Mouse (Mus musculus) frontal cortex, postnatal 10 days (tissue): Measurements from ENCODE around the gene Adsl.
A peak's percentile ranks its signal among the peaks of the same experiment; 100 is the strongest.
"Not testable (repeated sequence)": the region's sequence is repeated elsewhere in the genome, so short reads cannot be mapped to it uniquely, and the experiment has no call there.

Experiments used
- DNase-seq, 2 experiments: peaks; one replicate each; pipeline ENCODE4 v3.0.0; 2022; ENCODE audit warnings: low spot score in 2 of 2, mixed read lengths in 1 of 2

The Adsl gene

DNA sequence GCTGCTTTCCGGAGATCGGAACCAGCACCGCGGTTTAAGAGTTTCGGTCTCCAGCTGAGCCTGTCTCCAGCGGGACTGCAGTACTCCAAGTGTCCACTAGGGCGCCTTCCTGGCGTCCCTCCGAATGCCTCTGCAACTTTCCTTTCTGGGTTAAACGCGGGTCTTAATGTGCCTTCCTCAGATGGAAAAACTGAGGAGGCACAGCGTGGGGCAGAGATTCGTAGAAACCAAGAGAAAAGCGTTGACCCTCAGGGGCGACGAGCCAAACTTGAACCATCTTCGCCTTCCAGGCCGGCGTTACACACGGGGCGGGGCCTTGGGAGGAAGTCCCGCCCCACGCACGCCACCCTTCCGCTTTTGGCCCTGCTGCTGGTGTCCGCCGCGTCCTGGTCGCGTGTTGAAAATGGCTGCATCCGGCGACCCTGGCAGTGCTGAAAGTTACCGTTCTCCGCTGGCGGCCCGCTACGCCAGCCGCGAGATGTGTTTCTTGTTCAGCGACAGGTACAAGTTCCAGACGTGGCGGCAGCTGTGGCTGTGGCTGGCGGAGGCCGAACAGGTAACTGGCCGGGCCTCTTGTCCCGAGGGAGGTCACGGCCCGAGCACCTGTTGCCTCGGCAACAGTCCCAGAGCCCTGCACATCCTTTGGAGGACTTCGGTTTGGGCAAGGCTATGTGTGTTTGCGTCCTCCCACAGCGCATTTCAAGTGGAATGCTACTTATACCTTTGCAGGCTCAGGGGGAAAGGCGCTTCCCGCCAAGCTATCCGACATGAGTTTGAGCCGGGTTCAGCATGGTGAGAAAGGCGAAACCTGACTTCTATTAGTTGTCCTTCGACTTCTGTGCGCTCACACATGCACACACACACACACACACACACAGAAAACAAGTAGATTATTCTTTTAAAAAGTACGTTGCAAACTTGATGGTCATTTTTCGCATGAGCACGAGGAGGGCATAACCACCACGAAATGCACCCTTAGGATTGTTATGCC lies at the start of gene Adsl:
Gene Adsl, plus strand, starts transcription at position 346 of the 991 bp plus-strand sequence.
- DNase-seq: peak; percentile 72 to 79

DNA sequence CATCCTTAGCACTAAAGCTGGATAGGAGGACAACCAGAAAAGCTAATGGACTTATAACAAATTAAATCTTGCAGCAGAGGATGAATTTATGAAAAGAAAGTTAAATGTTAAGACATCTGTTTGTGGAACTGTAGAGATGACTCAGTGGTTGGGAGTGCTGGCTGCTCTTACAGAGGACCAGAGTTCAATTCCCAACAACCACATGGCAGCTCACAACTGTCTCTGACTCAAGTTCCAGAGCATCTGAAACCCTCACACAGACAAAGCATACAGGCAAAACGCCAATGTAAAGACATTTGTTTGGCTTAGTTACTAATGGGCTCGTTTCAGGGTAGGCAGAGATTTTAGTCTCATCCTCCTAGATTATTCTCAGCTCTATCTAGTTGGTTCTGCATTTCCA lies 48.5 kb upstream of the Adsl start:
- DNase-seq: no peak

DNA sequence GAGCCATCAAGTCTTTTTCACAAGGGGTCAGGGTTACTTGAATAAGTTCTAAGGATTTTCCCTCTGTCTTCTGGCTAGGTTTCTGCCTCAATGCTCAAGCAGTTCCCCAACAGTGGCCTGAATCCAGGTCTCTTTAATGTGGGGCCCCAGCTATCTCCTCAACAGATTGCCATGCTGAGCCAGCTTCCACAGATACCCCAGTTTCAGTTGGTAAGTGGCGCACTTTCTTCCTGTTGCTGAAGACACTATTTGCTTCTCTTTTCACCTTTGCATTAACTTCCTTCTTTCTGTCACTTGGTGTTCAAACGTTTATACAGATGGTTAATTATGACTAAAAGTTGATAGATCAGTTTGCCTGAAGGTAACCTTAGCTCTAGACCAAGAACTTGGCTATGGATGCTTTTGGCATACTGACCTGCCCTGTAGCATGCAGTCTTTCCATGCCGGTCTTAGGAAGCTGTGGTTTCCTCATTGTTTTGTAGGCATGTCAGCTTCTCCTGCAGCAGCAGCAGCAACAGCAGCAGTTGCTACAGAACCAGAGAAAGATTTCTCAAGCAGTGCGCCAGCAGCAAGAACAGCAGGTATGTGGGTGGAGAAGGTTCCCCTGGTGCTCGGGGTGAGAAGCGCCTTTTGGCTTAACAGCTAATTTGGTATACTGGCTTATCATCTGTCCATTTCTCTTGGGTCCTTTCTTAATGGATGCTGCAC lies 46.3 kb upstream of the Adsl start:
- DNase-seq: no peak

DNA sequence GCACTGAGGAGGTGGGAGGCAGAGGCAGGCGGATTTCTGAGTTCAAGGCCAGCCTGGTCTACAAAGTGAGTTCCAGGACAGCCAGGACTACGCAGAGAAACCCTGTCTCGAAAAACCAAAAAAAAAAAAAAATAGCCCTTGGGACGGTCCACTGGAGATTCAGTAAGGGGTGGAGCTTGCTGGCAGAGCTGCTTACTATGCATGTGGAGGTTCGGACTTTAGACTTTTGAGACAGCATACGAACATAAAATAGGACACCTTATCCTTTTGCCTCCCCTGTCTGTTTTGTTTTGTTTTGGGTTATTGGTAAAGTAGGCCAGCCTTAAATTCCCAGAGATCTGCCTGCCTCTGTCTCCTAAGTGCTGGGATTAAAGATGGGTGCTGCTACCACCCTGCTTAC lies 43.5 kb upstream of the Adsl start:
- not testable (repeated sequence) for DNase-seq

DNA sequence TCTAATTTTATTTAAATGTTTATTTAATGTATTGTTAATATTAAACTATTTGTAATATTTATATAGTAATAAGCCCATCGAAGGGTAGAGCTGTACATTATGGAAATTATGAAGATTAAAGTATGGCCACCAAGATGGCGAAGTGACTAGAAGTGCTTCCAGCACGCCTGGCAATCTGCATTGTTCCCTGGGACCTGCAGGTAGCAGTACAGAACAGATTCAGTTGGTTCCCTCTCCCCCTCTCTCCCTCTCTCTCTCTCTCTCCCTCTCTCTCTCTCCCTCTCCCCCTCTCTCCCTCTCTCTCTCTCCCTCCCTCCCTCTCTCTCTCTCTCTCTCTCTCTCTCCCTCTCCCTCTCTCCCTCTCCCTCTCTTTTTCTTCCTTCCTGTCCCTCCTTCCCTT lies 38.1 kb upstream of the Adsl start:
- no peak for DNase-seq

DNA sequence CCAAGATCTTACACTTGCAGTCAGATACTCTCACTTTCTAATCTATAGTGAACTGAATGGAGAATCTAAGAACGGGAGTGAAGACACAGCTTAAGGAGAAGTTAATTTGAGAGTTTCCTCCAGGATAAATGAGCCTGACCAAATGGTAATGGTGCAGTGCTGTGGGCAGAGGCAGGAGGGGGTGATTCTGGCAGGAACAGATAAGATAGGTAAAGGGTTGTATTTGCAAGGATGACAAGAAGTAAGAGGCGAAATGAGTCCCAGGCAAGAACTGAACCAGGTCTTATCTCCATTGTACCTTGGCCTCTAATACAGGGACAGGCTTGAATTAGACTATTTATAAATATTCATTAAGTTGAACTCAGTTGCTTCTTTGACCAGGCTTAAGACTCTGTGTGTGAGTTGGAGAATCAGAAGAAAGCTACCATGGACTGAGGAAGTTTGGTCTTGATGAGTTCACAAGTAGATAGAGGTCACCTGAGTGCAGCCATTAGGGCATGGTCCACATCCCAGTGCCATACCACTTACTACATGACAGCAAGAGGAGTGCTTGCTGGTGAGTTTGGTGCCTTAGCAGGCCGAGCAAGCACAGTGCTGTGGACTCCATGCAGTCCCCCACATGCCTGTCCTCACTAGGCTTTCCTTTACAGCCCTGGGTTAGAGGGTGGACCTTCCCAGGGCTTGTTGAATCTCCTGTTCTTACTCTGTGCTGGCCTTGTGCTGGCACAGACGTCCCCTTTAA lies 37.3 kb upstream of the Adsl start:
- DNase-seq: no peak

DNA sequence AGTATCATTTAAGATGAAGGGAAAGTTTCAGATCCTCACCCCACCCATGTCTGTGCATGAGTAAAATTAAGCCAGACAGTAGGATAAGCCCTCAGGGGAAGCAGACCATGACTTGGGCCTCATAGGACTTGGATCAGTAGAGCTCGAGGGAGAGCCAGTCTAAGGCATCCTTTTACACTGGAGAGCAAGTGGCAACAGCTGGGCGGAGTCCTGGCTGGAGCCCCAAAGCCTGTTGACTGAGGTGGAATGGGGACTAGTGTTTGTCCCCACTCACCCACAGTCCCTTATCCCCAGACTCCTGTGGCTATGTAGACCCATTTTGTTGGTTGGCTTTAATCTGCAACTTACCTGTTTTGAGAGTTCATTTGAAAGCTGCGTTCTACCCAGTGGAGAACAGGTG lies 36.1 kb upstream of the Adsl start:
- no peak for DNase-seq

DNA sequence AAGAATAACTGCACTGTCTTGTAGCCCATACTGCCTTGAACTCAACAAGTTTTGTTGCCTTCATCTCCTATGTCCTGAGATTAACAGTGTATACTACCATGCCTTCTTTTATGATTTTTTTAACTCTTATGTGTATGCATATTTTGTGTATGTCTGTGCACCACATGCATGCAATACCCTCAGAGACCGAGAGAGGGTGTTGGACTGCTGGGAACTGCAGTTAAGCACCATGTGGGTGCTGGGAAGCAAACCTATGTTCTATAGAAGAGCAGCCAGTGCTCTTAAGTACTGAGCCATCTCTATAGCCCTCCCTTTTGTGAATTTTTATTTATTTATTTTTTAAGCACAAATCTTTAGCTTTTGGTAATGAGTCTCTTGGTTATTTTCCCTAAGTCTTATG lies 34.5 kb upstream of the Adsl start:
- DNase-seq: no peak

DNA sequence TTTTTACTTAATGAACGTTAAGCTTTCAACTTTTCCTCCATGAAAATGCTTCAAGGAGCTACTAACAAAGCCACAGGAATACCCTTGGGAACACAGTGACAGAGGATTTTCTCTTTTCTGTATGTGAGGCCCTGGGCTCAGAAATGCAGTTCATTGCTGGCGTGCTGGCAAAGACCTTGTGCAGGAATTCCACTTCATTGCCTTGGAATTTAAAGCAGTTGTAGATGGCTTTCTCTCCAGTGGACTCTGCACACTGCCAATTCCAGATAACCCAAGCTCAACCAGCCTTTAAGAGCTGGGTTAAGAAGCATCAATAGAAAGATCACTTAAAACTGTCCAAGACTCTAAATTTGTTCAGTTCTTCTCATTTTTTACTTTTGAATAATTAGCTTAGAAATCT lies 32.4 kb upstream of the Adsl start:
- no peak for DNase-seq

DNA sequence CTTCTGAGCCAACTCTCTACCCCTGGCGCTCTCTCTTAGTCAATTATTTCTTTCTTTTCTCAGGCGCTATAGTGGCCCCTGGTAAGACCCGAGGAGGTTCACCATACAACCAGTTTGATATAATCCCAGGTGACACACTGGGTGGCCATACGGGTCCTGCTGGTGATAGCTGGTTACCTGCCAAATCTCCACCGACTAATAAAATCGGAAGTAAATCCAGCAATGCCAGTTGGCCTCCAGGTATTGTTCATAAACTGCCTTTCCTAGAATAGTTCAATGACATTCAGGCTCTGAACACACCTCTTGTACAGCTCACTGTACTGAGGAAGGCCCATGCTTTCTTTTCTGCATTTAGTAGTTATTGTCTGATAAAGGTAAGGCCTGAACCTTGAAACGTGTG lies 31.7 kb upstream of the Adsl start:
- no peak for DNase-seq

DNA sequence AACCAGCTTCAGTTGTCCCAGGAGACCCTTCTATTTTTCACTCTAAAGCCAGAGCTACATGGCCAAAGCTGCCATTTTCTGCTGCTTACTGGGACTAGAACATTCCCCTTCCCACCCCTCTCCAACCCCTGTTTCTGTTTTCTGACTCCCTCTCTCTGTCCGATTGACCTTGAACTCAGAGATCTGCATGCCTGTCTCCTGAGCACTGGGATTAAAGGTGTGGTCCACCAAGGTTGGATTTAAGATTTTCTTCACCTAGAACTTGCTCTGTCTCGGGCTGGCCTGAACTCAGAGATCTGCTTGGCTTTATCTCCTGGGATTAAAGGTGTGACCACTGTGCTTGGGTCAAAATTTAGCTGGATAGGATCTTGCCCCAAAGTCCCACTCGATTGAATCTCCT lies 27.9 kb upstream of the Adsl start:
- no peak for DNase-seq

DNA sequence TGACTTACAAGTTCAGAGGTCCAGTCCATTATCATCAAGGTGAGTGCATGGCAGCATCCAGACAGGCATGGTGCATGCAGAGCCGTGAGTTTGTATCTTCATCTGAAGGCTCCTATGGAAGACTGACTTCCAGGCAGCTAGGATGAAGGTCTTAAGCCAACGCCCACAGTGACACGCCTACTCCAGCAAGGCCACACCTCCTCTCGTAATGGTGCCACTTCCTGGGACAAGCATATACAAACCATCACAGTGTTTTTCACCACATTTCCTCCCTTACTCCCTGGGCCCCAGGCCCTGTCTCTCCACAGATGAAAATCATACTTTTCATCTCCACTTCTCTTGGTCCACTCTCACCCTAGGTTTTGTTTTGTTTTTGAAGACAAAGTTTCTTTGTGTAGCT lies 26.5 kb upstream of the Adsl start:
- no peak for DNase-seq

DNA sequence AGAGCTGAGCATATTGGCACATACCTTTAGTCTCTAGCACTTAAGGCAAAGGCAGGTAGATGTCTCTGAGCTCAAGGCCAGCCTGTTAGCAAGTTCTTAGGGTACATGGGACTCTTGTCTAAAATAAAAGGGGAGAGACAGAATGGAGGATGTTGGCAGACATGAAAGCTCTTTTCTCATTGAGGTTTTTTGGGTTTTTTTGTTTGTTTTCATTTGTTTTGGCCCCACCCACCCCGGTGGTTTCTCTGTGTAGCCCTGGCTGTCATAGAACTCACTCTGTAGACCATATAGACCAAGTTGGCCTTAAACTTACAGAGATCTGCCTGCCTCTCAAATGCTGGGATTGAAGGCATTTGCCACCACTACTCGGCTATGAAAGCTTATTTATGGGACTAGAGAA lies 24.1 kb upstream of the Adsl start:
- DNase-seq: no peak

DNA sequence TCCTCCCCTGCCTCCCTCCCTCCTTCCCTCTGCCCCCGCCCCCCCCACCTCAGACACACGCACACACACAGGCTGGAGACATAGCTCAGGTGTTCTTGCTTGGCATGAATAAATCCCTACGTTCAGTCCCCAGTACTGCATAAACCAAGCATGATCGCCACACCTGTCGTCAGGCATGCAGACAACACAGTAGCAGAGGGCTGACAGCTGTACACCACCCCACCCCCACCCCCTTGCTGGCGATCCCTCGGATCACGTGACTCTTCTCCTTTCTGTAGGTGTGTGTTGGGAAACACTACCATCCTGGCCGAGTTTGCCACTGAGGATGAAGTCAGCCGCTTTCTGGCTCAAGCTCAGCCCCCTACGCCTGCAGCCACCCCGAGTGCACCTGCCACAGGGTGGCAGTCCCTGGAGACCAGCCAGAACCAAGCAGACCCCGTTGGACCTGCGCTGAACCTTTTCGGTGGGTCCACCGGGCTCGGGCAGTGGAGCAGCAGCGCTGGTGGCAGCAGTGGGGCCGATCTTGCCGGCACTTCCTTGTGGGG lies 19.4 kb upstream of the Adsl start:
- DNase-seq: no peak

DNA sequence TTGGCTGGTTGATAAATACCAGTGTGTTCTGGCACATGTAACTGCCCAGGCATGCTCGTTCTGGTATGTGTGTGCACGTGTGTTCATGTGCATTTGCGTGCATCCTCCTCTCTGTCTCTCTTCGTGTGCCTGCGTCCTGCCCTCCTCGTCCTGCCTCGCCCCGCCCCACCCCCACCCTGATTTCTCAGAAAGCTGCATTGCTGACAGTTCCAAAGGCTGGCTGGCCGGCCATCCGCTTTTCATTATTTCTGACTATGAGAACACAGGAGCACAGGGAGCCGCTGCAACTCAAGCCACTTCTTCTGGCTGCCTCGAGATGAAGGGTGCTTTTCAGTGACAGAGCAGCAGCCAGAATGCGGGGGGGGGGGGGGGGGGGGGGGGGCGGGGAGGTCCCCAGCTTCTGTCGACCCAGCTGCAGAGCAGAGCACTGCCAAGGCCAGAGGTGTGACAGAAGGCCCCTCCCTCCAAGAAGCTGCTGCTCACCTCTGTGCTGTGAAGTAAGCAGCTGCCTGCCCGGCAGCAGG lies 18.2 kb upstream of the Adsl start:
- no peak for DNase-seq

DNA sequence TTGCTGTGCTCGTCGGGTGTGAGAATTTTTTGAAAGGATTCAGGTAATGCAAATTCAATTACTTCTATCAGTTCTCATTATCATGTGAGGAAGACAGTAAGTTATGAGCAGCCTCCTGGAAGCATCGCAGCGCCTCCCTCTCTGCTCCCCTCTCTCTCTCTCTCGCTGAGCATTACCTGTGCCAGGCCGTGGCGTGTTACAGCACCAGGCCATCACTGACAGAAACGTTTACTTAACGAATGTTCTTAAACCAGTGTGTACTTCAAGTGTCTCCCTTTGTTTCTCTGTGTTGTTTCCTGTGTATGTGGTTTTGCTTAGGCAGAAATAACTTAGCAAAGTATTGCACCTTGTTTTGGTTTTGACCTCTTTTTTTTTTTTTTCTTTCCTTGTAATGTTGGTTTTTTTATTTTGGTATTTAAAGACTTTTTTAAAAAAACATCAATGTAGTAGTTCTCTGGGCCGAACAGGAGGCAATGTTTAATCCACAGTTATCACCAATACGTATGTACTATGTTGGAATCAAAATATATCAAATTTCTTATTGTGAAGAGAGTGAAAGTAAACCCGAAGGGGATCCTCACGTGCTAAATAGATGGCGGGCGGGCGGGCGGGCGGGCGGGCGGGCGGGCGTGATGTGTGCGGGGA lies 17.5 kb upstream of the Adsl start:
- DNase-seq: not testable (repeated sequence)

DNA sequence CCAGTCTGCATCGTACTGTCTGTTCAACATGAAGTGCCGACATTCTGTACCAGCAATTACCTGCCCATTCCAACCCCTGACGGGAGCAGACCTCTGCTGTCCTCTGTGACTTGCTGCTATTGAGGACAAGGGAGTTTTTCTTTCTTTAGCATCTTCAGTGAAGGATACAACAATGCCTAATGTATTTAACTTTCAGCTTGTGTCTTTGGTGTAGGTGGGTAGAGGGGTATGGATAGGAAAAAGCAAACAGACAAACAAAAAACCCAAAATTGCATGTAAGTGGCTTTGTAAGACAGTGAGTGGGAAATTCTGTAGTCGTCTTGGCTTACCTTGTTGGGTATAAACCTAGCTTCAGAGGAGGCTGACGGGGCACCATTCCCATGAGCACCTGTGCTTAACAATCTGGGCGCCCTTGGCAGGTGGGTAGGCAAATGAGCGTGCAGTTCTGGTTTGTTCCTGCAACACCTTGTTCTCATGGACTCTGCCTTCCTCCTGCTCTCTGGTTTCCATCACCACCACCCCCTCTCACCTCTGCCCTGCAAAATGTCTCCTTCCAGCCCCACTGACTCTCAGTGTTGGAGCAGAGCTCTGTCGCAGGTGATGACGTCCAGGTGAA lies 16.8 kb upstream of the Adsl start:
- DNase-seq: no peak

DNA sequence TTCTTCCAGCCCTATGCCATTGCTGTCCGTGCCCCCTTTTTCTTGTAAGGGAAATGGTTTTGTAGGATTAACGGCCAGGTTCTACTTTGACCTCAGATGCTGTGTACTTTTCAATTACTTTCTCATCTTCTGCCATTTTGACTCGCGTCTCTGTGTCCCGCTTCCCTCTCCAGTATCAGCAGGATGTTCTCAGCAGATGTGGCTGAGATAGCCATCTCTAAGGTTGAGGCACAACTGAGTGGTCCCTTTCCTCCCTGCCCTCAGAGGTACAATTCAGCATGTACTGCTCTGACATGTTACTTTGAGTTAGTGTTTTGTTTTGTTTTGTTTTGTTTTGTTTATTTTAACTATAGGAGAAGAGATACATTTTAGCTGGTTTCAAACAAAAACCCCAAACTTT lies 13.4 kb upstream of the Adsl start:
- no peak for DNase-seq

DNA sequence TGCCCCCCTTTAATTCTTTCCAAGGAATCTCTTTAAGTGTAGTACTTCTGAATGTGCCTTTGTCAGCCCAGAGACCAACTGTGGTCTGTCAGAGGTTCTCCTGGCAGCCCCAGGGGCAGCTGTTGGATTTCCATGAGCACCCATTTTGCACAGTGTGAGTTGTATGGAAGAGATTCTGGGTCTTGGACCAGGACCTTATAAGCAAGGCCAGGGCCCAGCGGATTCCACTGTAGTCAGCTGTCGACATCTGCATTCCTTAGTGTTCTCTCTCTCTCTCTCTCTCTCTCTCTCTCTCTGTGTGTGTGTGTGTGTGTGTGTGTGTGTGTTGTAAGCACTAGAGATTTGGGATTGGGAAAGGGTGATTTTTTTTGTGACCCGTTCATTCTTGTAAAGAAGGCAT lies 11.6 kb upstream of the Adsl start:
- DNase-seq: no peak

DNA sequence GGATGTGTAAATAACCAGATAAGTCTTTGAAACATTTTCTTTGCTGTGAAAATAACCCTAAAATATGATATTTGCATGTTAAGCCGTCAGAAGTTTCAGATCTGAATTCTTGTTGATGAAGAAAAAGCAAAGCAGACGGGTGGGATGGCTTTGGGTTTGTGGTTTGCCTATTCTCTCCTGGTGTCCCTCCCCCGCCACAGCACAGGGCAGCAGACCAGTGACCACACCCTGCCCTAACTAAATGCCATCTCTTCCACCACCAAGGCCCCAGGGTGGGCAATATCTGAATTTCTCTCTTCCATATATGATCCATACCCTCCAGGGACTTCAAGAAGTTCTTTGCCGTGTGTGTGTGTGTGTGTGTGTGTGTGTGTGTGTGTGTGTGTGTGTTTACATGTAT lies 9.7 kb upstream of the Adsl start:
- no peak for DNase-seq

DNA sequence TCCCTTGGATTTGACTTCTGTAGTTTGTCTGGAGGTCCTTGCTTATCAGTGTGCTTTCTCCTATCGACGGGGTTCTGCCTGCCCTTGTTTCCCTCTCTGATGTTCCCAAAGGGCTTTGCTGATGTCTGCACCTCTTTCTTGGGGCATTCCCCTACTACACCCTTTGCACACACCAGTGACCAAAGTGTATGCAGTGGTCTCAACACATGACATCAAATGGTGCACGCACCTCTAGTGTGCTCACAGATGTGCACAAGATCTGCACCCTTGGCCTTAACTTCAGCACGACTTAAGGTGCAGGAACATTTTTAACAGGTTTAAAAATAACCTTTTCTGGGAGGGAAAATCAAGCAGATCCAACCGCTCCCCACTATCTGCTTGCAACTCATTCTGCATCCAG lies 8.9 kb upstream of the Adsl start:
- DNase-seq: no peak
